Mouse (Mus musculus) forebrain, embryonic 16.5 days (tissue): ENCODE measurements around the gene Dpf2. TPM values are rescaled to one million over a fixed set of nuclear protein-coding genes. Genes with fewer than 3 reads are reported as not detected.

ENCODE experiments used
- ATAC-seq: fragments of 200-750 bp; cut with Nextera tagmentation; 2 replicates; pipeline ENCODE4 v1.8.0; 2017; ENCODE audit warnings: mild to moderate bottlenecking, moderate library complexity
- H3K27ac ChIP-seq: fragments of 300-500 bp; sonication (generic); 2 replicates; pipeline ENCODE4 v1.5.1; 2014; ENCODE audit warnings: low read length, control low read depth
- H3K27me3 ChIP-seq: fragments of 300-500 bp; sonication (generic); replicated peaks from 2 replicates; pipeline ENCODE4 v1.6.1; 2014; ENCODE audit warnings: low read length; ENCODE audit not compliant: control insufficient read depth, insufficient read depth
- H3K36me3 ChIP-seq: fragments of 300-500 bp; sonication (generic); 2 replicates; pipeline ENCODE4 v1.6.1; 2014; ENCODE audit not compliant: control insufficient read depth, insufficient read depth
- H3K4me1 ChIP-seq: fragments of 300-500 bp; sonication (generic); replicated peaks from 2 replicates; pipeline ENCODE4 v1.6.1; 2014; ENCODE audit warnings: low read length; ENCODE audit not compliant: control insufficient read depth, insufficient read depth
- H3K4me2 ChIP-seq: fragments of 300-500 bp; sonication (generic); 2 replicates; pipeline ENCODE4 v1.6.1; 2014; ENCODE audit warnings: mild to moderate bottlenecking, low read length, control low read depth
- H3K4me3 ChIP-seq: fragments of 300-500 bp; sonication (generic); replicated peaks from 2 replicates; pipeline ENCODE4 v1.5.1; 2014; ENCODE audit warnings: mild to moderate bottlenecking, low read length, control low read depth
- H3K9ac ChIP-seq: fragments of 300-500 bp; sonication (generic); replicated peaks from 2 replicates; pipeline ENCODE4 v1.6.1; 2014; ENCODE audit warnings: low read depth, low read length, control low read depth
- H3K9me3 ChIP-seq: fragments of 300-500 bp; sonication (generic); 2 replicates; pipeline ENCODE4 v1.6.1; 2016; ENCODE audit warnings: low read length; ENCODE audit not compliant: control insufficient read depth
- WGBS: fragments of 180-500 bp; shearing (Covaris S2); extraction: QIAGEN DNeasy Blood & Tissue Kit; methylation state at CpG from one replicate; pipeline ENCODE4 v1.1.7; 2014; 5-methylcytosine and 5-hydroxymethylcytosine counted together
- polyA plus RNA-seq: library from polyadenylated mRNA; unstranded; fragments of >200 nt; fragmentation: Nextera tagmentation; extraction: Ambion mirVana; gene quantifications from 2 replicates; pipeline ENCODE4 v1.2.1, GENCODE M21; 2015

The Dpf2 gene
- polyA plus RNA-seq, 1 experiment from 2014 or later, result 126 TPM

- Histone ChIP-seq H3K27me3 (0 out of 2 replicates have a peak, but pooled peaks cover 2% of the 10 kb centered on the region), H3K36me3 (no peaks in the 10 kb centered on the region), H3K9me3 (no peaks in the 10 kb centered on the region), H3K4me2 (no peak overlapping the region), H3K4me3 (no peak overlapping the region), H3K4me1 (peaks cover 23% of the 10 kb centered on the region), H3K9ac (no peak overlapping the region), H3K27ac (no peak overlapping the region)
- WGBS, result 62% methylated on average over 11 of the region's 11 CpGs
- no peak for ATAC-seq
Observed at GRCm38 (mm10) chr19:5927026-5927425, 14.2 kb upstream of the Dpf2 start.

- H3K27ac ChIP-seq, result no peak overlapping the region
- ATAC-seq, result no peak
- H3K9me3 ChIP-seq, result no peaks in the 10 kb centered on the region
- no peaks in the 10 kb centered on the region for H3K36me3 ChIP-seq
- H3K4me2 ChIP-seq, result peak overlapping the region; percentile 74
- H3K27me3 ChIP-seq, result 0 out of 2 replicates have a peak, but pooled peaks cover 2% of the 10 kb centered on the region
- 36% methylated on average over 11 of the region's 11 CpGs for WGBS
- peak overlapping the region; percentile 66 for H3K9ac ChIP-seq
- peaks cover 28% of the 10 kb centered on the region for H3K4me1 ChIP-seq
- H3K4me3 ChIP-seq, result peak overlapping the region; percentile 68
Observed at GRCm38 (mm10) chr19:5925311-5925855, 12.6 kb upstream of the Dpf2 start.

GRCm38 (mm10) chr19:5924713-5925093, 11.9 kb upstream of the Dpf2 start, which contains the start of gene Cdc42ep2:
Gene Cdc42ep2, minus strand, starts transcription at chr19:5924816.
- 0% methylated on average over 18 of the region's 18 CpGs for WGBS
- peaks cover 23% of the 10 kb centered on the region for H3K4me1 ChIP-seq

DNA sequence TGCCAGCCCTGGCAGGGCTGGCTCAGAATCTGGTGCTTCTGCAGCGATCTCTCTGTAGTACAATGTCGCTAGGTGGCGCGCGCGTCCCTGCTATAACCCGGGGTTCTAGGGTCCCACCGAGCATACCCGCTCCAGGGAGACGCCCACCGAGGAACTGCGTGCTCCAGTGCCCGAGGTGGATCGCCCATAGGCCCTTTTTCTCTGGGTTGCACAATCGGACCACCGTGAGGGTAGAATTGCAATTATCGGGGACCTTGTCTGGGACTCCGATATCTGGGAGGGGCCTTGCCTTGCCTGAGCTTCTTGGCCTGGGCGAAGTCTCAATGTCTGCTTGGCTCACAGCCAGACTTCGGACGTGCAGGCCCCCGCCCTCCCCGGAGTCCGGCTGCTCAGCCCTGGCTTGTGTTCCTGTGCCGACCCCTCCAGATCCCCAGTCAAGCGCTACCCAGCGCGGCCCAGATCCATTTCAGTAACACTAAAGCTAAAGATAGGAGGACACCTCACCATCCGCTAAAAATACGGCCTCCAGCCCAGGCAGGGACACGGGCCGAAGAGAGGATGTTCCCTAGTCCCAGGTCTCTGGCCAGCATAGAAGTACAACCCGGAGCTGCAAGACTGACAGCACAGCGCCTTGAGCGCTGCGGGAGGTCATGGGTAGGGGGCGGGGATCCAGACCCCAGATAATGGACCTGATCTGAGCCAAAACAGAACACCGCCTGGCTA, 11.3 kb upstream of the Dpf2 start:
- Histone ChIP-seq H3K36me3 (no peaks in the 10 kb centered on the region), H3K4me1 (peaks cover 22% of the 10 kb centered on the region; the same call in 1 of the 2 replicates), H3K27ac (peak overlapping the region; percentile 60), H3K9ac (peak overlapping the region; percentile 66), H3K9me3 (no peaks in the 10 kb centered on the region), H3K4me2 (peak overlapping the region; percentile 74), H3K27me3 (0 out of 2 replicates have a peak, but pooled peaks cover 2% of the 10 kb centered on the region), H3K4me3 (peak overlapping the region; percentile 68)
- WGBS, result under 1% methylated on average over 38 of the region's 38 CpGs
- peak; percentile 89 for ATAC-seq

More at GRCm38 (mm10) chr19:5924713-5925093, 11.9 kb upstream of the Dpf2 start, which contains the start of gene Cdc42ep2:
- H3K36me3 ChIP-seq, result no peaks in the 10 kb centered on the region
- 0 out of 2 replicates have a peak, but pooled peaks cover 2% of the 10 kb centered on the region for H3K27me3 ChIP-seq
- peak; percentile 96 for ATAC-seq
- peak within 1 kb of the TSS; percentile 74 for H3K4me2 ChIP-seq
- H3K27ac ChIP-seq, result peak within 1 kb of the TSS; percentile 60
- peak within 1 kb of the TSS; percentile 66 for H3K9ac ChIP-seq
- no peaks in the 10 kb centered on the region for H3K9me3 ChIP-seq
- peak within 1 kb of the TSS; percentile 68 for H3K4me3 ChIP-seq

GRCm38 (mm10) chr19:5922963-5923362, 10.2 kb upstream of the Dpf2 start:
- H3K9me3 ChIP-seq, result no peaks in the 10 kb centered on the region
- no peaks in the 10 kb centered on the region for H3K36me3 ChIP-seq
- H3K4me2 ChIP-seq, result no peak overlapping the region
- 0 out of 2 replicates have a peak, but pooled peaks cover 2% of the 10 kb centered on the region for H3K27me3 ChIP-seq
- no peak overlapping the region for H3K27ac ChIP-seq
- H3K4me1 ChIP-seq, result peaks cover 22% of the 10 kb centered on the region; the same call in 1 of the 2 replicates
- H3K9ac ChIP-seq, result no peak overlapping the region
- no peak for ATAC-seq
- no peak overlapping the region for H3K4me3 ChIP-seq
- WGBS, result 95% methylated on average over 3 of the region's 3 CpGs

GRCm38 (mm10) chr19:5922119-5922942, 9.5 kb upstream of the Dpf2 start:
- no peaks in the 10 kb centered on the region for H3K9me3 ChIP-seq
- no peak overlapping the region for H3K4me3 ChIP-seq
- peaks cover 3% of the 10 kb centered on the region; the same call in 1 of the 2 replicates for H3K36me3 ChIP-seq
- no peak overlapping the region for H3K4me2 ChIP-seq
- peaks cover 22% of the 10 kb centered on the region; the same call in 1 of the 2 replicates for H3K4me1 ChIP-seq
- no peak for ATAC-seq
- no peak overlapping the region for H3K27ac ChIP-seq
- WGBS, result 84% methylated on average over 15 of the region's 15 CpGs
- H3K27me3 ChIP-seq, result 0 out of 2 replicates have a peak, but pooled peaks cover 2% of the 10 kb centered on the region
- no peak overlapping the region for H3K9ac ChIP-seq

DNA sequence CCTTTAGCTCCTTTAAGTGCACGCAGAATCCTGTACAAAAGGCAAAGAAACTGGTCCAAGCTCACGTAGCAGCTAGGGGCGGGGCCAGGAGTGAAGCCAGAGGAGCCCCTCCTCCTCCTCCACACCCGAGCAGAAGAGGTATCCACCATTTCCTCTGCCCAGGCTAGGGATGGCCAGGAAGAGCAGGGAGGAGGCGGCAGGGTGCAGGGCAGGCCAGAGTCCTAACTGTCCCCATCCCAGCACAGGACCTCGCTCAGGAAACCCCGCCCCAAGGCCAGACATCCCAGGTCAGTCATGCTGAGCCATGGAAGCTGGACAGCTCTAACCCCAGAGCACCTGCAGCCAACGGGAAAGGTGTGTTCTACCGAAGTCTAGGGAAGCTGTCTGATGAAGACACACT, 8.9 kb upstream of the Dpf2 start:
- Histone ChIP-seq H3K4me3 (no peak overlapping the region), H3K36me3 (peaks cover 3% of the 10 kb centered on the region; the same call in 1 of the 2 replicates), H3K27me3 (0 out of 2 replicates have a peak, but pooled peaks cover 2% of the 10 kb centered on the region), H3K9ac (peak overlapping the region; percentile 27; the same call in 1 of the 2 replicates), H3K4me1 (peaks cover 20% of the 10 kb centered on the region; the same call in 1 of the 2 replicates), H3K4me2 (0 out of 2 replicates have a peak overlapping the region, but pooled peaks have one; percentile 16), H3K9me3 (no peaks in the 10 kb centered on the region), H3K27ac (no peak overlapping the region)
- no peak for ATAC-seq
- WGBS, result 15% methylated on average over 9 of the region's 9 CpGs

DNA sequence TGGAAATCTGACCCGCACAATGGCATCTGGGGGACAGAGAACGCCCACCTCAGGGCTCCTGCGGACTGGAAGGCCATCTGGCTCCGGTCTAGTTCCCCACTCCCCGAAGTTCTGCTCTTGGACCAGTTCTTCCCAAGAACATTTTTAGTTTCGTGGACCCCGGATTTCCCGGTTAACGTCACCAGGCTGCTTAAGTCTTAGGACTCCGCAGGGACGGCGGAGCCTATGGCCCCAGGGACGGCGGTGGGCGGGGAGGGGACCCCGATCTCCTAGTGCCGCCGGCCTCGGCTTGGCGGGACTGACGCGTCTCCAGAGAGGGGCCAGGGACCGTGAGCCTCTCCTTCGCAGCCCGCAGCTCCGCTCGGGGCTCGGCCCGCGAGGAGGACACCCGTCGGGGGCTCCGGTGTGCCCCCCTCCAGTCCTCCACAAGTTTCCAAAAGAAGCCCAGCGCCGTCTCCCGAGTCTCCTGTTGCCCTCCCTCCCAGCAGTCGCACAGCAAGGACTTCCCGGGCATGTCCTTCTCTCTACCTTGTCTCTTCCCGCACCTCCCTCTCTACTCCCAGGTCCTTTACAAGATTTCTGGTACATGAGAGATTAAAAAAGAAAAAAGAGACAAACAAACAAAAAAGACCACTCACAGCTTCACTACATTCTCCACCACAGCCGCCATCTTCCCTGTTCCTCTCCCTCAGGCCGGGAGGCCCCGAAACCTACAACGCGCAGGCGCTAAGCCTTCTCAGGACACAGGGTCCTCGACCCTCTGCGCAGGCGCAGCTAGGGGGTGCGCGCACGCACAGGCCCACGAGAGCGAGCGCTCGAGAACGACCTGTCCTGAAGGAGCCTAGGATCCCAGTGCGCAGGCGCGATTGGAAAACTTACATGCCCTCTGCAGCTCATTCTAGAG, 455 bp downstream of the Dpf2 start:
- peak; percentile 94 for ATAC-seq
- no peaks in the 10 kb centered on the region for H3K9me3 ChIP-seq
- peak overlapping the region; percentile 62 for H3K4me3 ChIP-seq
- WGBS, result under 1% methylated on average over 57 of the region's 59 CpGs
- peak overlapping the region; percentile 81 for H3K4me2 ChIP-seq
- H3K27ac ChIP-seq, result peak overlapping the region; percentile 55
- peaks cover 28% of the 10 kb centered on the region for H3K4me1 ChIP-seq
- H3K36me3 ChIP-seq, result no peaks in the 10 kb centered on the region
- no peaks in the 10 kb centered on the region for H3K27me3 ChIP-seq
- H3K9ac ChIP-seq, result peak overlapping the region; percentile 71
